Mouse (Mus musculus) stomach, postnatal 0 days (tissue): ENCODE results near the gene Gm4981. TPM values are rescaled to one million over a fixed set of nuclear protein-coding genes. Genes with fewer than 3 reads are reported as not detected.
"Not testable (repeated sequence)": the region's sequence is repeated elsewhere in the genome, so short reads cannot be mapped to it uniquely, and the experiment has no call there.

Experiments
- ATAC-seq: fragments of 200-750 bp; cut with Nextera tagmentation; 2 replicates; pipeline ENCODE4 v1.8.0; 2017; ENCODE audit not compliant: low FRiP score, low TSS enrichment
- DNase-seq: peaks from one replicate; pipeline ENCODE4 v3.0.0-alpha.2; 2016; ENCODE audit warnings: low spot score
- H3K27ac ChIP-seq: fragments of 300-500 bp; sonication (generic); replicated peaks from 2 replicates; pipeline ENCODE4 v1.5.1; 2014; ENCODE audit warnings: mild to moderate bottlenecking, control low read depth
- H3K27me3 ChIP-seq: fragments of 300-500 bp; sonication (generic); 2 replicates; pipeline ENCODE4 v1.6.1; 2014; ENCODE audit warnings: low read length; ENCODE audit not compliant: control insufficient read depth, insufficient read depth
- H3K36me3 ChIP-seq: fragments of 300-500 bp; sonication (generic); 2 replicates; pipeline ENCODE4 v1.6.1; 2014; ENCODE audit warnings: low read length, mixed read lengths; ENCODE audit not compliant: control insufficient read depth, insufficient read depth
- H3K4me1 ChIP-seq: fragments of 300-500 bp; sonication (generic); replicated peaks from 2 replicates; pipeline ENCODE4 v1.6.1; 2014; ENCODE audit warnings: antibody characterized with exemption; ENCODE audit not compliant: control insufficient read depth, insufficient read depth
- H3K4me2 ChIP-seq: fragments of 300-500 bp; sonication (generic); replicated peaks from 2 replicates; pipeline ENCODE4 v1.6.1; 2014; ENCODE audit warnings: low read depth, mild to moderate bottlenecking, control low read depth, moderate library complexity
- H3K4me3 ChIP-seq: fragments of 300-500 bp; sonication (generic); 2 replicates; pipeline ENCODE4 v1.5.1; 2014; ENCODE audit warnings: low read depth, low read length, control low read depth
- H3K9ac ChIP-seq: fragments of 300-500 bp; sonication (generic); 2 replicates; pipeline ENCODE4 v1.6.1; 2014; ENCODE audit warnings: mild to moderate bottlenecking, low read length, control low read depth, mixed read lengths
- H3K9me3 ChIP-seq: fragments of 300-500 bp; sonication (generic); 2 replicates; pipeline ENCODE4 v1.6.1; 2016; ENCODE audit warnings: low read length; ENCODE audit not compliant: control insufficient read depth
- WGBS: fragments of 180-500 bp; shearing (Covaris S2); extraction: QIAGEN DNeasy Blood & Tissue Kit; methylation state at CpG from one replicate; pipeline ENCODE4 v1.1.7; 2014; 5-methylcytosine and 5-hydroxymethylcytosine counted together
- polyA plus RNA-seq: library from polyadenylated mRNA; unstranded; fragments of >200 nt; fragmentation: Nextera tagmentation; extraction: Ambion mirVana; gene quantifications from 2 replicates; pipeline ENCODE4 v1.2.1, GENCODE M21; 2015

The Gm4981 gene
- polyA plus RNA-seq, 1 experiment from 2014 or later, result not detected

DNA sequence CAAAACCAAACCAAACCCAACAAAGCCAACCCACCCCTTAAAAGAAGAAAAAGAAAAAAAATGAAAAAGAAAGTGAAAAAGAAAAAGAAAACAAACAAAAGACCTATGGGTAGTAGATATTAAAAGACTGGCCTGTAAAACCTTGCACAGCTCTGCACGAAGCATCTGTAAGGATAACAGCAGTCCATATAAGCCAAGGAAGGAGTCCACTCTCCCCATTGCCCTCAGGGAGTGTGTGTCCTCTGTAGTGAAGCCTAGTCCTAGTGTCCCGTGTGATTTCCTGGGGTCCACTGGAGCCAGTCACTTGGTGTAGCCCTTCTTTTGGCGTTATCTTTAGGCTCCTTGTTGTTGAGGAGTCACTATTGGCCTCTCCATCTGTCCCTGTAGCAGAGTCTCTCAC lies 6.5 kb downstream of the Gm4981 start:
- not testable (repeated sequence) for H3K36me3 ChIP-seq, H3K9ac ChIP-seq, H3K27me3 ChIP-seq, DNase-seq, H3K4me2 ChIP-seq, H3K4me1 ChIP-seq, H3K4me3 ChIP-seq, ATAC-seq, H3K27ac ChIP-seq
- peaks cover 12% of the 10 kb centered on the region for H3K9me3 ChIP-seq
- WGBS, result 57% methylated on average over 3 of the region's 3 CpGs

DNA sequence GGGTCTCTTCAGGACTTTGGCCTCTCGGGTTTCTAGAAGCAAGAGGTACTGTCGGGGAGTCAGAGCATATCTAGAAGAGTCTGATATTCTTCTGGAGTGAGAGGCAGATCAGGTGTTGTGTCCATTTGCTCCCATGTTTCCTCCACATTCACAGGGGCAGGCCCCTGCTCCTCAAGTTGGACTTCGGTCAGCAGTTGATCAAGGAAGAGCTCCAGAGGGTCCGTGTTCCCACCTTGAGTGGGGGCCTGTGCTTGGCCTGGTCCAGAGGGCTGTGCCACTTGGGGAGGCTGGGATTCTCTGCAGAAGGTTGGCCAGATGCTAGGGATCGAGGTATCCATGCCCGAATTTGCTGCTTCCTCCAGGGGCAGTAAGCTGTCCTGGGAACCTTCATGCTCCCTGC lies 8.7 kb downstream of the Gm4981 start:
- H3K27ac ChIP-seq, H3K4me1 ChIP-seq, H3K27me3 ChIP-seq, H3K9ac ChIP-seq, H3K4me3 ChIP-seq, H3K4me2 ChIP-seq, ATAC-seq, H3K36me3 ChIP-seq, DNase-seq: not testable (repeated sequence)
- H3K9me3 ChIP-seq, result peaks cover 12% of the 10 kb centered on the region
- WGBS, result 87% methylated on average over 2 of the region's 6 CpGs

DNA sequence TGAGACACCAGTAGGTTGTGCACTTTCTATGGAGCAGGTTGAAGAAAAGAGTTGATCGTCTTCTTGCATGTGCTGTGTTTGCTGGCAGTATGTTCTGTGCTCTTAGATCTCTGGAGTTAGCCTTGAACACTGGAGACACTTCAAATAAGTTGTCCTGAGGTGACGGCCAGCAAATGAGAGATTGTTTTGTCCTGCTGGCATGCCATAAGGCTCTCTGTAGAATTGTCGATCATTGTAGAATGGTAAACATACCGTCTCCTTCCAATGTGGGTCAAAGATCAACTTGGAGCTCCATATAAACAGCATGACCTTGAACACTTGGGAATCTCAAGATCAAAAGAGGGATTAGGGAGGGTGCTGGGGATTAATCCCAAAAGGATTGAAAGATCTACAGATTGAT lies 10.1 kb downstream of the Gm4981 start:
- H3K4me3 ChIP-seq, H3K4me1 ChIP-seq, H3K9me3 ChIP-seq, ATAC-seq, H3K27ac ChIP-seq, H3K9ac ChIP-seq, H3K36me3 ChIP-seq, H3K4me2 ChIP-seq, H3K27me3 ChIP-seq: not testable (repeated sequence)
- DNase-seq, result peak; percentile 37
- 85% methylated on average over 4 of the region's 4 CpGs for WGBS

DNA sequence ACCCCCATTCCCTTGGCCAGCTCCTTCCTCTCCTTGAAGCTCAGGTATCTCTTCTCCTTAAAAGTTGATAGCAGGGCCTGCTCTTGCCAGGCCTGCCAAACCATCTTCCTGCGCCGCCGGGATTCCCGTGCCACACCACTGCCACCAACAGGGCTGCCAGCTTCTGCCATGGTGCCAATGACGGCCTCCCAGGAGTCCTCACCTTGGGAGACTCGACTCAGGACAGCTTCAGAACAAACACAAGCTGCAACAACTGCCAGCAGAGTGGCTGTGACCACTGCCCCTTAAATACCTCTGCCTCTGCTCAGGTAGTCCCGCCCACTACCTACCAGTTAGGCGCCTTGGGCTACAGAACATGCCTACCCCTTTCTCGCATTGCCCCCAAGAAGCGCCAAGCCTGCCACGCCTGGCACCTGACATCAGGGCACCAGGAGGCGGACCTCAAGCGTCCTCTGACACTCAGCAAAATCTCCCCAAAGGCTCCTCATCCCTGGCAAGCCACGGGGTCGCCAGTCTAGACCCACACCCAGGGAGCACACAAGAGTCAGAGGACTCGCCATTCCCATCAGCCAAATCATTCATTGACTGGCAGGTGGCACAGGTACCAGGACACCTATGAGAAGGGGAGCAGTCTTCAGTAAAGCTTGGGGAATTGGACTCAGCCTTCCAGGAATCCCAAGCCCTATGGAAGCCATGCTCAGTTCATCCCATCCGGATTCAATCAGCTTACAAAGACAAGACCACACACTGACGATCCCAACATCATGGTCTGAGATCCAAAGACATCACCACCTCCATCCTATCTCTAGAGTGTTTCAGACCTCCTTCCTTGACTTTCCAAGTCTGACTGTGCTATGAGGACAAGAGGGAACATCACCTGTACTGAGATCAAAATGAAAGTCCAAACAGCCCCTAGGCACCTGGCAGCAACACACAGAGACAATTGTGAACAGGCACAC lies 11.4 kb downstream of the Gm4981 start, which contains the start of gene AW822073:
Gene AW822073 (minus strand): TSS at position 104 of the 959 bp plus-strand sequence.
- not testable (repeated sequence) for H3K36me3 ChIP-seq, H3K9me3 ChIP-seq, H3K27ac ChIP-seq, H3K27me3 ChIP-seq, ATAC-seq, H3K4me3 ChIP-seq, H3K9ac ChIP-seq, H3K4me1 ChIP-seq, DNase-seq, H3K4me2 ChIP-seq
- 83% methylated on average over 16 of the region's 18 CpGs for WGBS

DNA sequence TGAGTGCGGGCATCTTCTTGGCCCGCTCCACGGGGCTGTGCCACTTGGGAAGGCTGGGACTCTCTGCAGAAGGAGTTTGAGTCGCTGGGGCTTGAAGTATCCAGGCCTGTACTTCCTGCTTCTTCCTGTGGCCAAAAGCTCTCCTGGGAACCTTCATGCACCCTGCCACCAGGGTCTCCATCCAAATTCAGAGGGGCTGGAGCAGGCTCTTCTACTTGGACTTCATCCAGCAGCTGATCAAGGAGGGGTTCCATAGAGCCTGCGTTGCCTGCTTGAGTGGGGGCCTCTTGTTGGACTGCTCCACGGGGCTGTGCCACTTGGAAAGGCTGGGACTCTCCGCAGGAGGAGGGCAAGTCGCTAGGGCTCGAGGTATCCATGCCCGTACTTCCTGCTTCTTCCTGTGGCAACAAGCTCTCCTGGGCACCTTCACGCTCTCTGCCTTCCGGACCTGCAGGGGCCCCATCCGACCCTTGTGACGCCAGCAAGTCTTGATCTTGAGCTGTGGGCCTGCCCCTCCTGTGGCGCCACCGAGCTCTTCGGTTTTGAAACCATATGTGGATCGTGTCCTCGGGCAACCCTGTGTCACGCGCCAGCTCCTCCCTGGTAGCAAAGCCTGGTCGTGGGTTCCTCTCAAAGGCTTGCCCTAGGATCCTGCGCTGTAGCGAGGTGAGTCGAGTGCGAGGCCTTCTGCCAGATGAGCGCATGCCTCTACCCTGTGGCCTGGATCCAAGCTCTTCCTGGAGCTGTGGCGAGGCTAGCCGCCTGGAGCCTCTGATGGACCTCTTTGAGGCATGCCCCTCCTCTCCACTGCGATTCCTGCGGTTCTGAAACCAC lies 12.3 kb downstream of the Gm4981 start:
- H3K9ac ChIP-seq, H3K27me3 ChIP-seq, H3K4me1 ChIP-seq, H3K36me3 ChIP-seq, H3K9me3 ChIP-seq, ATAC-seq, H3K4me2 ChIP-seq, H3K4me3 ChIP-seq, H3K27ac ChIP-seq: not testable (repeated sequence)
- WGBS, result 83% methylated on average over 29 of the region's 31 CpGs
- DNase-seq, result peak; percentile 57

DNA sequence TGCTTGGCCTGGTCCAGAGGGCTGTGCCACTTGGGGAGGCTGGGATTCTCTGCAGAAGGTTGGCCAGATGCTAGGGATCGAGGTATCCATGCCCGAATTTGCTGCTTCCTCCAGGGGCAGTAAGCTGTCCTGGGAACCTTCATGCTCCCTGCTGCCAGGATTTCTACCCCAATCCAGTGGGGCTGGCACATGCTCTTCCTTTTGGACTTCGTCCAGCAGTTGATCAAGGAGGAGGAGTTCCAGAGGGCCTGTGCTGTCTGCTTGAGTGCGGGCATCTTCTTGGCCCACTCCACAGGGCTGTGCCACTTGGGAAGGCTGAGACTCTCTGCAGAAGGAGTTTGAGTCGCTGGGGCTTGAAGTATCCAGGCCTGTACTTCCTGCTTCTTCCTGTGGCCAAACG lies 13.3 kb downstream of the Gm4981 start:
- not testable (repeated sequence) for H3K4me3 ChIP-seq, H3K9me3 ChIP-seq, ATAC-seq, H3K36me3 ChIP-seq, H3K9ac ChIP-seq, DNase-seq, H3K4me1 ChIP-seq, H3K27ac ChIP-seq, H3K4me2 ChIP-seq, H3K27me3 ChIP-seq
- WGBS, result 77% methylated on average over 2 of the region's 6 CpGs

GRCm38 (mm10) chr10:58221571-58221970 lies 14.9 kb downstream of the Gm4981 start:
- not testable (repeated sequence) for H3K4me2 ChIP-seq, H3K4me3 ChIP-seq, H3K36me3 ChIP-seq, ATAC-seq, DNase-seq, H3K9ac ChIP-seq, H3K27me3 ChIP-seq, H3K4me1 ChIP-seq, H3K9me3 ChIP-seq, H3K27ac ChIP-seq
- 93% methylated on average over 2 of the region's 2 CpGs for WGBS
